In the genomic region with DNA sequence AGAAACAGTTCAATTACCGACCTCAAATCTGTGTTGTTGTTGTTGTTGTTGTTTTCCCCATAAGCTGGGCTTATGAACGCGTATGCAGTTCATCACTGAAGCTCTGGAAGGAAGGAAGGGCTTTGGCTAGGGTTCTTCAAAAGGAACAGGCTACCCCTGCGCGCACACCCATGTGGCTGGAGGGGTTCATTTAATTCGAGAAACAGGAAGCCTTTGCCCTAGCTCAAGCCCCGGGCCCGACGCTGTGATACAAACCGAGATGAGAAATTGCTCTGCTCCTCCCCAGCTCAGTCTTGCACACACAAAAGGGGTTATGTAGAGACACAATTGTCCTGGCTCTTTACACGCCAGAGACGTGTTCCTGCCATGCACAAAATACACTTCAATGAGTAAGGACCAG, we compare ENCODE assay signal across 16 mouse cellular contexts. TPM values are rescaled to one million over a fixed set of nuclear protein-coding genes. Genes with fewer than 3 reads are reported as not detected.
DNase-seq lines count a peak whose midpoint lies in the region; ATAC-seq and TF ChIP-seq lines count a peak whose summit lies in the region.
"Had no signal": no experiment of that assay in that cellular context is flagged by ENCODE, and none has a peak within 500 bp of the region (broad histone marks: within the 10 kb centered on the region; RNA-seq: fewer than 3 reads in every experiment).

No protein-coding gene starts in this region.

- H3K36me3 ChIP-seq in forebrain, embryonic 13.5 days (ENCODE audit: poor library complexity, severe bottlenecking), result no peaks in the 10 kb centered on the region
- H3K36me3 ChIP-seq in forebrain, embryonic 10.5 days (replicated peaks), result no peaks in the 10 kb centered on the region
- H3K36me3 ChIP-seq in embryonic facial prominence, embryonic 13.5 days, result peaks cover 23% of the 10 kb centered on the region
- no peaks in the 10 kb centered on the region for H3K36me3 ChIP-seq in hindbrain, embryonic 14.5 days (replicated peaks; ENCODE audit: control insufficient read depth, insufficient read depth)
- no peaks in the 10 kb centered on the region for H3K36me3 ChIP-seq in midbrain, postnatal 0 days (ENCODE audit: insufficient read depth, low read length)
- H3K36me3 ChIP-seq: neural tube, embryonic 12.5 days; stomach, embryonic 15.5 days had no signal

- ATAC-seq in forebrain, embryonic 13.5 days, result no peak
- no peak for ATAC-seq in embryonic facial prominence, embryonic 13.5 days (ENCODE audit: insufficient number of reproducible peaks, insufficient read depth, low FRiP score, low TSS enrichment, low read depth)
- no peak for ATAC-seq in hindbrain, embryonic 14.5 days (ENCODE audit: low FRiP score)
- no peak for ATAC-seq in midbrain, postnatal 0 days (ENCODE audit: low FRiP score)

- H3K4me3 ChIP-seq in forebrain, embryonic 13.5 days, result no peak overlapping the region
- H3K4me3 ChIP-seq in forebrain, embryonic 10.5 days, result no peak overlapping the region
- H3K4me3 ChIP-seq in embryonic facial prominence, embryonic 13.5 days, result no peak overlapping the region
- no peak overlapping the region for H3K4me3 ChIP-seq in hindbrain, embryonic 14.5 days (replicated peaks; ENCODE audit: low read length)
- H3K4me3 ChIP-seq in midbrain, postnatal 0 days (ENCODE audit: low read depth, low read length), result no peak overlapping the region
- H3K4me3 ChIP-seq: neural tube, embryonic 12.5 days; stomach, embryonic 15.5 days had no signal

- 76% methylated on average over 12 of the region's 12 CpGs for WGBS in forebrain, embryonic 13.5 days
- WGBS in forebrain, embryonic 10.5 days, result 89% methylated on average over 12 of the region's 12 CpGs
- WGBS in embryonic facial prominence, embryonic 13.5 days, result 54% methylated on average over 12 of the region's 12 CpGs
- 68% methylated on average over 12 of the region's 12 CpGs for WGBS in hindbrain, embryonic 14.5 days
- WGBS in midbrain, postnatal 0 days, result 67% methylated on average over 12 of the region's 12 CpGs

- H3K27ac ChIP-seq in forebrain, embryonic 13.5 days, result peak overlapping the region; percentile 75; the same call in 1 of the 2 replicates
- H3K27ac ChIP-seq in forebrain, embryonic 10.5 days, result no peak overlapping the region
- H3K27ac ChIP-seq in embryonic facial prominence, embryonic 13.5 days, result peak overlapping the region; percentile 86
- H3K27ac ChIP-seq in hindbrain, embryonic 14.5 days, result peak overlapping the region; percentile 66
- peak overlapping the region; percentile 78 for H3K27ac ChIP-seq in midbrain, postnatal 0 days (ENCODE audit: low read depth, low read length)
- H3K27ac ChIP-seq: neural tube, embryonic 12.5 days; stomach, embryonic 15.5 days had no signal

- H3K9ac ChIP-seq in forebrain, embryonic 13.5 days, result 0 out of 2 replicates have a peak overlapping the region, but pooled peaks have one; percentile 3
- H3K9ac ChIP-seq in embryonic facial prominence, embryonic 13.5 days, result no peak overlapping the region
- H3K9ac ChIP-seq in hindbrain, embryonic 14.5 days, result peak overlapping the region; percentile 2; the same call in 1 of the 2 replicates
- no peak overlapping the region for H3K9ac ChIP-seq in midbrain, postnatal 0 days (replicated peaks; ENCODE audit: low read length, poor library complexity, severe bottlenecking)
- H3K9ac ChIP-seq: neural tube, embryonic 12.5 days; stomach, embryonic 15.5 days had no signal

- no peak for TF ChIP-seq CTCF in midbrain, postnatal 0 days (IDR thresholded peaks at IDR 0.05)

- H3K9me3 ChIP-seq in forebrain, embryonic 13.5 days (replicated peaks), result no peaks in the 10 kb centered on the region
- no peaks in the 10 kb centered on the region for H3K9me3 ChIP-seq in forebrain, embryonic 10.5 days
- no peaks in the 10 kb centered on the region for H3K9me3 ChIP-seq in embryonic facial prominence, embryonic 13.5 days
- H3K9me3 ChIP-seq in hindbrain, embryonic 14.5 days (ENCODE audit: control insufficient read depth, low read length), result no peaks in the 10 kb centered on the region
- H3K9me3 ChIP-seq in midbrain, postnatal 0 days (ENCODE audit: low read length), result no peaks in the 10 kb centered on the region
- H3K9me3 ChIP-seq: neural tube, embryonic 12.5 days; stomach, embryonic 15.5 days had no signal

- peaks cover 37% of the 10 kb centered on the region for H3K4me1 ChIP-seq in forebrain, embryonic 13.5 days
- peaks cover 29% of the 10 kb centered on the region for H3K4me1 ChIP-seq in forebrain, embryonic 10.5 days
- H3K4me1 ChIP-seq in embryonic facial prominence, embryonic 13.5 days, result peaks cover 34% of the 10 kb centered on the region
- peaks cover 39% of the 10 kb centered on the region for H3K4me1 ChIP-seq in hindbrain, embryonic 14.5 days (replicated peaks; ENCODE audit: control insufficient read depth, insufficient read depth, low read length)
- peaks cover 29% of the 10 kb centered on the region for H3K4me1 ChIP-seq in midbrain, postnatal 0 days (ENCODE audit: insufficient read depth, low read length)

- no peak for DNase-seq in forebrain, embryonic 10.5 days (ENCODE audit: extremely low spot score, low spot score)
- DNase-seq in hindbrain, embryonic 14.5 days (ENCODE audit: low spot score), result no peak
- DNase-seq in midbrain, postnatal 0 days (ENCODE audit: low spot score), result no peak
- DNase-seq in kidney, adult 11 months, result no peak
- no peak for DNase-seq in urinary bladder, adult 2 months (ENCODE audit: low spot score)
- no peak for DNase-seq in embryo, embryonic 10 days (ENCODE audit: low spot score)
- DNase-seq: cerebellum, adult 8-10 months; heart, postnatal 10 days; kidney, adult 9 months; left cerebral cortex, postnatal 4 days; lung, adult 18-20 months; right cerebral cortex, postnatal 4 days had no signal

- H3K4me2 ChIP-seq in forebrain, embryonic 13.5 days, result no peak overlapping the region
- H3K4me2 ChIP-seq in embryonic facial prominence, embryonic 13.5 days, result no peak overlapping the region
- no peak overlapping the region for H3K4me2 ChIP-seq in hindbrain, embryonic 14.5 days (replicated peaks)
- no peak overlapping the region for H3K4me2 ChIP-seq in midbrain, postnatal 0 days (ENCODE audit: low read depth, low read length, poor library complexity, severe bottlenecking)
- H3K4me2 ChIP-seq: neural tube, embryonic 12.5 days; stomach, embryonic 15.5 days had no signal

- H3K27me3 ChIP-seq in forebrain, embryonic 13.5 days, result no peaks in the 10 kb centered on the region
- H3K27me3 ChIP-seq in forebrain, embryonic 10.5 days (ENCODE audit: poor library complexity, severe bottlenecking), result no peaks in the 10 kb centered on the region
- no peaks in the 10 kb centered on the region for H3K27me3 ChIP-seq in embryonic facial prominence, embryonic 13.5 days
- H3K27me3 ChIP-seq in hindbrain, embryonic 14.5 days (ENCODE audit: control insufficient read depth, insufficient read depth, low read length), result no peaks in the 10 kb centered on the region
- no peaks in the 10 kb centered on the region for H3K27me3 ChIP-seq in midbrain, postnatal 0 days (ENCODE audit: insufficient read depth, low read length)
- H3K27me3 ChIP-seq: neural tube, embryonic 12.5 days; stomach, embryonic 15.5 days had no signal

RNA-seq across cellular contexts. Expression of gene P4ha3, which starts 25.0 kb away (rescaled TPM):
- 1.0 and 1.5 TPM in 2 replicates for polyA plus RNA-seq in forebrain, embryonic 13.5 days (2015; fragmentation: Nextera tagmentation; extraction: Ambion mirVana)
- 0.27 and 0.81 TPM in 2 replicates for polyA plus RNA-seq in forebrain, embryonic 10.5 days (2016; fragmentation: Nextera tagmentation; extraction: Ambion mirVana)
- polyA plus RNA-seq in embryonic facial prominence, embryonic 13.5 days (2015; fragmentation: Nextera tagmentation; extraction: Ambion mirVana), result 23.6 and 32.6 TPM in 2 replicates
- polyA plus RNA-seq in hindbrain, embryonic 14.5 days (2014; fragmentation: Nextera tagmentation; extraction: Ambion mirVana), result 10.5 and 12.6 TPM in 2 replicates
- 6.4 and 7.7 TPM in 2 replicates for total RNA-seq in midbrain, postnatal 0 days (2014; rRNA removed)
- 2.6 and 3.9 TPM in 2 replicates for polyA plus RNA-seq in midbrain, postnatal 0 days (2015; fragmentation: Nextera tagmentation; extraction: Ambion mirVana)
- 1.2 and 2.0 TPM in 2 replicates for polyA plus RNA-seq in urinary bladder, adult 2 months (2012; rRNA removed)

Comparison
In these comparisons a context has a peak if more than half of its experiments do, and no peak if none do; other contexts are left out.
1. H3K9ac ChIP-seq: peak in forebrain, embryonic 13.5 days (single experiment) and hindbrain, embryonic 14.5 days (single experiment); none in embryonic facial prominence, embryonic 13.5 days (single experiment) and midbrain, postnatal 0 days (single experiment).